ENCODE assay signal across 8 mouse cellular contexts in the genomic region with DNA sequence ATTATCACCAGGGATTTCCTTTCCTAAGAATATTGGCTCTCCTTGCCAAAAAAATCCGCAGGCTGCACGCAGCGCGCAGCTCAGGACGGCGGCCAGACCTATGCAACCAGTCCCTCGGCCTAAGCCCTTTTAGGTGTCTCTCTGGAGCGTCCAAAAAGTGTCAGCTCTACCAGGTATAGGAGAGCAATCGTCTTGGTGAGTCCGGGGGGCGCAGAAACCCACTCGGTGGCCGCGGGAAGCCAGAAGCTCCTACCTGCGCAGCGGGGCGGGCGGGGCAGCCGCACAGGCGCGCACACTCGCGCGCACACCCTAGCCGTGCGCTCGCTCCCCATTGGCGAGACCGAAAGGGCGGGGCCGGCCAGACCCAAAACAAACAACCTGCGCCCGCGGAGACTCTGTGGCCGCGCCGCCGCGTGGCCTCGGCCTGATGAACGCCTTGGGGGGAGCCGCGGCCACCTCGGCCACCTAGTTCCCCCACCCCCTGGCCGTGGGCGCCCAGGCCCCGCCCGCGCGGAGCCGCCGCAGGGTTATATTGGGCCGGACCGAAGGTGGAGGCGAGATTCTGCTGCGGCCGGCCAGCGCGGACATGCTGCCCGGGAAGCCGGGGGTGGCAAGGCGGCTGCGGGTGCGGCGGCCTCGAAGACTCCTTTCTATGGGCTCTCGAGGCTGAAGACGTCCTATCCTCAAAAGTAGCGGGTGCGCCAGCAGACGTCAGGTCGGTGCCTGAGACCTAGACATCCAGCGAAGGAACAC. TPM values are rescaled to one million over a fixed set of nuclear protein-coding genes. Genes with fewer than 3 reads are reported as not detected.
A peak's percentile ranks its signal among the peaks of the same experiment; 100 is the strongest.
DNase-seq lines count a peak whose midpoint lies in the region; ATAC-seq and TF ChIP-seq lines count a peak whose summit lies in the region.

No protein-coding gene starts in this region.

- peak overlapping the region; percentile 76 for H3K27ac ChIP-seq in cortical plate, adult 2 months (ENCODE audit: insufficient read depth, low read length)
- no peak overlapping the region for H3K27ac ChIP-seq in heart, embryonic 13.5 days (replicated peaks)
- H3K27ac ChIP-seq in kidney, embryonic 15.5 days = 0 out of 2 replicates have a peak overlapping the region, but pooled peaks have one; percentile 45
- no peak overlapping the region for H3K27ac ChIP-seq in lung, embryonic 14.5 days (ENCODE audit: low read depth)
- H3K27ac ChIP-seq in neural tube, embryonic 15.5 days (replicated peaks) = 0 out of 2 replicates have a peak overlapping the region, but pooled peaks have one; percentile 14

- H3K4me3 ChIP-seq in cortical plate, adult 2 months (ENCODE audit: insufficient read depth, low read length) = peak overlapping the region; percentile 46
- peak overlapping the region; percentile 72 for H3K4me3 ChIP-seq in heart, embryonic 13.5 days
- peak overlapping the region; percentile 60 for H3K4me3 ChIP-seq in kidney, embryonic 15.5 days (replicated peaks)
- H3K4me3 ChIP-seq in lung, embryonic 14.5 days (ENCODE audit: low read depth, low read length) = peak overlapping the region; percentile 59
- peak overlapping the region; percentile 49 for H3K4me3 ChIP-seq in neural tube, embryonic 15.5 days (replicated peaks)

- H3K27me3 ChIP-seq in heart, embryonic 13.5 days (replicated peaks) = peaks cover 99% of the 10 kb centered on the region
- peaks cover 99% of the 10 kb centered on the region for H3K27me3 ChIP-seq in kidney, embryonic 15.5 days
- H3K27me3 ChIP-seq in lung, embryonic 14.5 days (ENCODE audit: insufficient read depth, low read length) = peaks cover 87% of the 10 kb centered on the region
- peaks cover 90% of the 10 kb centered on the region for H3K27me3 ChIP-seq in neural tube, embryonic 15.5 days (replicated peaks)

- under 1% methylated on average over 73 of the region's 73 CpGs for WGBS in heart, embryonic 13.5 days
- under 1% methylated on average over 73 of the region's 73 CpGs for WGBS in kidney, embryonic 15.5 days
- WGBS in lung, embryonic 14.5 days = under 1% methylated on average over 73 of the region's 73 CpGs
- WGBS in neural tube, embryonic 15.5 days = under 1% methylated on average over 73 of the region's 73 CpGs

- no peak for TF ChIP-seq CTCF in cortical plate, adult 2 months (IDR thresholded peaks at IDR 0.05; ENCODE audit: extremely low read depth, insufficient read depth, low read length)
- no peak for TF ChIP-seq CTCF in lung, embryonic 14.5 days (IDR thresholded peaks at IDR 0.05; ENCODE audit: low read depth)

- H3K4me1 ChIP-seq in cortical plate, adult 2 months (ENCODE audit: control insufficient read depth, insufficient read depth, low read length) = no peaks in the 10 kb centered on the region
- H3K4me1 ChIP-seq in heart, embryonic 13.5 days = peaks cover 28% of the 10 kb centered on the region
- H3K4me1 ChIP-seq in kidney, embryonic 15.5 days = peaks cover 30% of the 10 kb centered on the region
- H3K4me1 ChIP-seq in lung, embryonic 14.5 days (ENCODE audit: insufficient read depth) = peaks cover 4% of the 10 kb centered on the region; the same call in 1 of the 2 replicates
- H3K4me1 ChIP-seq in neural tube, embryonic 15.5 days = peaks cover 30% of the 10 kb centered on the region

- no peak for TF ChIP-seq POLR2A in cortical plate, adult 2 months (IDR thresholded peaks at IDR 0.05; ENCODE audit: extremely low read depth, insufficient read depth, low read length)

- H3K4me2 ChIP-seq in heart, embryonic 13.5 days = peak overlapping the region; percentile 99
- H3K4me2 ChIP-seq in kidney, embryonic 15.5 days = peak overlapping the region; percentile 100
- peak overlapping the region; percentile 100 for H3K4me2 ChIP-seq in lung, embryonic 14.5 days
- H3K4me2 ChIP-seq in neural tube, embryonic 15.5 days = peak overlapping the region; percentile 99

- no peaks in the 10 kb centered on the region for H3K36me3 ChIP-seq in heart, embryonic 13.5 days
- no peaks in the 10 kb centered on the region for H3K36me3 ChIP-seq in kidney, embryonic 15.5 days
- no peaks in the 10 kb centered on the region for H3K36me3 ChIP-seq in lung, embryonic 14.5 days (ENCODE audit: insufficient read depth)
- no peaks in the 10 kb centered on the region for H3K36me3 ChIP-seq in neural tube, embryonic 15.5 days

- no peak for ATAC-seq in heart, embryonic 13.5 days (ENCODE audit: extremely low read depth, insufficient number of reproducible peaks, low FRiP score, low TSS enrichment)
- peak; percentile 76 for ATAC-seq in kidney, embryonic 15.5 days (replicated peaks; ENCODE audit: low FRiP score)
- ATAC-seq in lung, embryonic 14.5 days (ENCODE audit: insufficient read depth) = peak; percentile 55
- ATAC-seq in neural tube, embryonic 15.5 days (ENCODE audit: low FRiP score) = peak; percentile 33; the same call in 1 of the 2 replicates

- peak; percentile 14 for DNase-seq in layer of hippocampus, adult 11-12 months (ENCODE audit: low spot score)
- DNase-seq in layer of hippocampus, adult 8-10 months (ENCODE audit: low spot score in 2 of 2) = no peak
- peak; percentile 74 for DNase-seq in lung, embryonic 14.5 days
- peak; percentile 83 for DNase-seq in urinary bladder, postnatal 25 days (ENCODE audit: low spot score)

- H3K9me3 ChIP-seq in heart, embryonic 13.5 days = no peaks in the 10 kb centered on the region
- no peaks in the 10 kb centered on the region for H3K9me3 ChIP-seq in kidney, embryonic 15.5 days (replicated peaks)
- H3K9me3 ChIP-seq in lung, embryonic 14.5 days (ENCODE audit: low read depth, low read length) = no peaks in the 10 kb centered on the region
- H3K9me3 ChIP-seq in neural tube, embryonic 15.5 days (replicated peaks) = no peaks in the 10 kb centered on the region

- H3K9ac ChIP-seq in heart, embryonic 13.5 days = peak overlapping the region; percentile 77
- peak overlapping the region; percentile 30; the same call in 1 of the 2 replicates for H3K9ac ChIP-seq in kidney, embryonic 15.5 days
- peak overlapping the region; percentile 48 for H3K9ac ChIP-seq in lung, embryonic 14.5 days
- H3K9ac ChIP-seq in neural tube, embryonic 15.5 days (replicated peaks) = peak overlapping the region; percentile 40

RNA-seq across cellular contexts. Expression of a gene that starts 1.2 kb away (rescaled TPM):
- 1 to 10 TPM in 2 of 4 experiments, under 1 TPM in 2; 0.47 to 1.1 (median 0.84) TPM for total RNA-seq in layer of hippocampus, adult 8-10 months (2022)
- 0.44 and 0.61 TPM in 2 replicates for polyA plus RNA-seq in cortical plate, adult 2 months (2012; rRNA removed)
- polyA plus RNA-seq in heart, embryonic 13.5 days (2015; fragmentation: Nextera tagmentation; extraction: Ambion mirVana) = not detected in 2 replicates
- polyA plus RNA-seq in kidney, embryonic 15.5 days (2015; fragmentation: Nextera tagmentation; extraction: Ambion mirVana) = not detected in 2 replicates
- polyA plus RNA-seq in lung, embryonic 14.5 days (2014; fragmentation: Nextera tagmentation; extraction: Ambion mirVana) = not detected in 2 replicates
- polyA plus RNA-seq in neural tube, embryonic 15.5 days (2015; fragmentation: Nextera tagmentation; extraction: Ambion mirVana) = not detected in 2 replicates

RNA-seq across cellular contexts. Expression of a gene that starts 2.0 kb away (rescaled TPM):
- 1 to 10 TPM; 2.3 to 2.5 (median 2.4) TPM for total RNA-seq in layer of hippocampus, adult 8-10 months (2022)
- polyA plus RNA-seq in cortical plate, adult 2 months (2012; rRNA removed) = 3.3 and 3.4 TPM in 2 replicates
- 0.07 and 0.17 TPM in 2 replicates for polyA plus RNA-seq in heart, embryonic 13.5 days (2015; fragmentation: Nextera tagmentation; extraction: Ambion mirVana)
- polyA plus RNA-seq in kidney, embryonic 15.5 days (2015; fragmentation: Nextera tagmentation; extraction: Ambion mirVana) = 3.9 and 4.0 TPM in 2 replicates
- 0.78 and 0.92 TPM in 2 replicates for polyA plus RNA-seq in lung, embryonic 14.5 days (2014; fragmentation: Nextera tagmentation; extraction: Ambion mirVana)
- polyA plus RNA-seq in neural tube, embryonic 15.5 days (2015; fragmentation: Nextera tagmentation; extraction: Ambion mirVana) = 1.9 and 2.2 TPM in 2 replicates

Comparison
In these comparisons a context has a peak if more than half of its experiments do, and no peak if none do; other contexts are left out.
1. DNase-seq: peak in layer of hippocampus, adult 11-12 months (single experiment), lung, embryonic 14.5 days (single experiment) and urinary bladder, postnatal 25 days (single experiment); none in layer of hippocampus, adult 8-10 months (0 of 2).
2. H3K27ac ChIP-seq: peak in cortical plate, adult 2 months (single experiment), kidney, embryonic 15.5 days (single experiment) and neural tube, embryonic 15.5 days (single experiment); none in heart, embryonic 13.5 days (single experiment) and lung, embryonic 14.5 days (single experiment).
3. Peak in every context shown above with its lines, with median percentiles within 50 percentile points of each other: H3K4me3 ChIP-seq, H3K4me2 ChIP-seq and H3K9ac ChIP-seq.